Mouse (Mus musculus) liver, postnatal 0 days (tissue): Measurements from ENCODE around the gene Caskin2.

Source experiments
- CTCF ChIP-seq: sonication (generic); IDR thresholded peaks from 2 replicates; pipeline ENCODE4 v1.5.1; 2016; ENCODE audit warnings: antibody characterized with exemption, low read depth
- EP300 ChIP-seq: IDR thresholded peaks from 2 replicates; pipeline ENCODE4 v1.6.1; 2016; ENCODE audit warnings: antibody characterized with exemption, low read depth, mild to moderate bottlenecking

DNA sequence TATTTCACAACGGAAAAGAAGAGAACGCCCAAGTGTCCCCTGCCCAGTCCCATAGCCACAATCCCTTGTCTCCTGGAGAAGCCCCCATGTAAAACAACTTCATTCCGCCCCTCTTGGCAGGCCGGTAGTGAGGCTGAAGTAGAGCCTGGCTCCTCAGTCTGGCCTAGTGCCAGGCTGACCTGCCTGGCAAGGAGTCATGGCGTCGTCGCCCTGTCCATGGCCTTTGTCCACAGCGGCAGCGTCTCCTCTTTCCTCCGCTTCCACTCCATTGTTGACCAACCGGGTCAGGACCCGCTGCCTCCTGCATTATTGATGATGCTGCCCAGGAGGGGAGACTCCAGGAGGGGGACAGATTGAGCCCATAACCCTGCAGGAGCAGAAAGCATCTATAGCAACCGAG lies 44.5 kb upstream of the Caskin2 start:
- no peak for TF ChIP-seq CTCF
- no peak for TF ChIP-seq EP300
